Mouse (Mus musculus): Measurements from ENCODE around the gene Cnppd1.
A peak's percentile ranks its signal among the peaks of the same experiment; 100 is the strongest.

GRCm38 (mm10) chr1:75124346-75125321 is 17.9 kb downstream of the Cnppd1 start, which contains the start of gene Nhej1:
- TF ChIP-seq CTCF (IDR thresholded peaks at IDR 0.05; ENCODE audit: low read depth) = peak; percentile 90
- TF ChIP-seq EP300 (optimal IDR thresholded peaks at IDR 0.05) = peak; percentile 17

Data from stomach, postnatal 0 days (tissue).